8 mouse cellular contexts compared by ENCODE assay signal in genomic region chr9:104281737-104282136, GRCm38 (mm10).
"Had no signal": no experiment of that assay in that cellular context is flagged by ENCODE, and none has a peak within 500 bp of the region (broad histone marks: within the 10 kb centered on the region; RNA-seq: fewer than 3 reads in every experiment).

No protein-coding gene starts in this region.

- DNase-seq: left cerebral cortex, postnatal 4 days; lung, adult 18-20 months; right cerebral cortex, postnatal 14 days; thymus, adult 18-20 months; thymus, postnatal 14 days had no signal

- H3K27me3 ChIP-seq: limb, embryonic 13.5 days; midbrain, embryonic 12.5 days had no signal

- H3K4me2 ChIP-seq: limb, embryonic 13.5 days; midbrain, embryonic 12.5 days had no signal

- H3K9me3 ChIP-seq: limb, embryonic 13.5 days; midbrain, embryonic 12.5 days had no signal

- H3K9ac ChIP-seq: limb, embryonic 13.5 days; liver, embryonic 14.5 days; midbrain, embryonic 12.5 days had no signal

- H3K4me3 ChIP-seq: limb, embryonic 13.5 days; midbrain, embryonic 12.5 days had no signal

- H3K4me1 ChIP-seq: limb, embryonic 13.5 days; midbrain, embryonic 12.5 days had no signal

- H3K36me3 ChIP-seq: limb, embryonic 13.5 days; midbrain, embryonic 12.5 days had no signal

- H3K27ac ChIP-seq: limb, embryonic 13.5 days; liver, embryonic 14.5 days; midbrain, embryonic 12.5 days had no signal
